Mouse (Mus musculus): ENCODE data around the gene Sept9.

Gene Sept9

GRCm38 (mm10) chr11:117199282-117200175, at the start of gene Sept9:
TSS of gene Sept9 (plus strand) at chr11:117199661.
- in situ Hi-C loops (cut with MseI, MboI): no loop called here

- in situ Hi-C loops (cut with MseI, MboI): no loop called here
Observed at GRCm38 (mm10) chr11:117150467-117150966, 48.9 kb upstream of the Sept9 start.

- in situ Hi-C loops (cut with MseI, MboI): no loop called here
Observed at GRCm38 (mm10) chr11:117151461-117151860, 48.0 kb upstream of the Sept9 start.

- in situ Hi-C loops (cut with MseI, MboI): no loop called here
Observed at GRCm38 (mm10) chr11:117152541-117152940, 46.9 kb upstream of the Sept9 start.

- in situ Hi-C loops (cut with MseI, MboI): no loop called here
Observed at GRCm38 (mm10) chr11:117153553-117153952, 45.9 kb upstream of the Sept9 start.

- in situ Hi-C loops (cut with MseI, MboI): no loop called here
Observed at GRCm38 (mm10) chr11:117154088-117154815, 45.2 kb upstream of the Sept9 start.

GRCm38 (mm10) chr11:117156725-117157124, 42.7 kb upstream of the Sept9 start:
- in situ Hi-C loops (cut with MseI, MboI): no loop called here

- in situ Hi-C loops (cut with MseI, MboI): no loop called here
Observed at GRCm38 (mm10) chr11:117158343-117158742, 41.1 kb upstream of the Sept9 start.

- in situ Hi-C loops (cut with MseI, MboI): no loop called here
Observed at GRCm38 (mm10) chr11:117159257-117159945, 40.1 kb upstream of the Sept9 start.

- in situ Hi-C loops (cut with MseI, MboI): no loop called here
Observed at GRCm38 (mm10) chr11:117159946-117160307, 39.5 kb upstream of the Sept9 start.

- in situ Hi-C loops (cut with MseI, MboI): no loop called here
Observed at GRCm38 (mm10) chr11:117160791-117161190, 38.7 kb upstream of the Sept9 start.

GRCm38 (mm10) chr11:117161574-117161973, 37.9 kb upstream of the Sept9 start:
- in situ Hi-C loops (cut with MseI, MboI): no loop called here

- in situ Hi-C loops (cut with MseI, MboI): no loop called here
Observed at GRCm38 (mm10) chr11:117163098-117163497, 36.4 kb upstream of the Sept9 start.

- in situ Hi-C loops (cut with MseI, MboI): no loop called here
Observed at GRCm38 (mm10) chr11:117163771-117164170, 35.7 kb upstream of the Sept9 start.

- in situ Hi-C loops (cut with MseI, MboI): no loop called here
Observed at GRCm38 (mm10) chr11:117168278-117169087, 31.0 kb upstream of the Sept9 start.

GRCm38 (mm10) chr11:117169088-117169635, 30.3 kb upstream of the Sept9 start:
- in situ Hi-C loops (cut with MseI, MboI): no loop called here

- in situ Hi-C loops (cut with MseI, MboI): no loop called here
Observed at GRCm38 (mm10) chr11:117169801-117170565, 29.5 kb upstream of the Sept9 start.

- in situ Hi-C loops (cut with MseI, MboI): no loop called here
Observed at GRCm38 (mm10) chr11:117174098-117174892, 25.2 kb upstream of the Sept9 start.

- in situ Hi-C loops (cut with MseI, MboI): loop anchor here (5.0 kb wide), 2 partner anchors 98 to 103 kb away; no protein-coding TSS in a partner anchor
Observed at GRCm38 (mm10) chr11:117174924-117175323, 24.5 kb upstream of the Sept9 start.
